Mouse (Mus musculus) adrenal gland, postnatal 25 days (tissue): Measurements from ENCODE around the gene Bsg. TPM values are rescaled to one million over a fixed set of nuclear protein-coding genes. Genes with fewer than 3 reads are reported as not detected.
"Not testable (repeated sequence)": the region's sequence is repeated elsewhere in the genome, so short reads cannot be mapped to it uniquely, and the experiment has no call there.

Source experiments
- DNase-seq: peaks from one replicate; pipeline ENCODE4 v3.0.0; 2021; ENCODE audit warnings: mixed read lengths
- total RNA-seq: library from RNA; stranded (reverse); gene quantifications from 2 replicates; pipeline ENCODE4 v1.2.3, GENCODE M21; 2021

Gene Bsg
- total RNA-seq, 1 experiment from 2014 or later: 522 TPM

DNA sequence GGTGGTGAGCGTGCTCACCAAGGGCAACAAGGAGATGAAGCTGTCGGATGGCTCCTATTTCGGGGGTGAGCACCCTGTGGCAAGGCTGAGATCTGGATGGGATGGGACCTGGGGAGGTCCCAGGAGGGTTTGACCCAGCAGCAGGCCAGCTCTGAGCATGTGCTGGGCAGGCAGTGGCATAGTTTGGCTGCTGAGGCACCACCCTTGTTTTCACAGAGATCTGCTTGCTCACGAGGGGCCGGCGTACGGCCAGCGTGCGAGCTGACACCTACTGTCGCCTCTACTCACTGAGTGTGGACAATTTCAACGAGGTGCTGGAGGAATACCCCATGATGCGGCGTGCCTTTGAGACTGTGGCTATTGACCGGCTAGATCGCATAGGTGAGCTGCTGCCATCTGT lies 29.6 kb downstream of the Bsg start:
- no peak for DNase-seq

DNA sequence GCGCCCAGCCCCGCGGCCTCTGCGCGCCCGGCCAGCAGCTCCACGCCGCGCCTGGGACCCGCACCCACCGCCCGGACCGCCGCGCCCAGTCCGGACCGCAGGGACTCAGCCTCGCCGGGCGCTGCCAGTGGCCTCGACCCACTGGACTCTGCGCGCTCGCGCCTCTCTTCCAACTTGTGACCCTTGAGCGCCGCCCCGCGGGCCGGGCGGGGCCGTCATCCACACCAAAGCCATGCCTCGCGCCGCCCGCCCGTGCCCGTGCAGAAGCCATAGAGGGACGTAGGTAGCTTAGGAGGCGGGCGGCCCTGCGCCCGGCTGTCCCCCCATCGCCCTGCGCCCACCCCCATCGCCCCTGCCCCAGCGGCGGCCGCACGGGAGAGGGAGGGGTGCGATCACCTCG lies 31.1 kb downstream of the Bsg start:
- DNase-seq: peak; percentile 33

DNA sequence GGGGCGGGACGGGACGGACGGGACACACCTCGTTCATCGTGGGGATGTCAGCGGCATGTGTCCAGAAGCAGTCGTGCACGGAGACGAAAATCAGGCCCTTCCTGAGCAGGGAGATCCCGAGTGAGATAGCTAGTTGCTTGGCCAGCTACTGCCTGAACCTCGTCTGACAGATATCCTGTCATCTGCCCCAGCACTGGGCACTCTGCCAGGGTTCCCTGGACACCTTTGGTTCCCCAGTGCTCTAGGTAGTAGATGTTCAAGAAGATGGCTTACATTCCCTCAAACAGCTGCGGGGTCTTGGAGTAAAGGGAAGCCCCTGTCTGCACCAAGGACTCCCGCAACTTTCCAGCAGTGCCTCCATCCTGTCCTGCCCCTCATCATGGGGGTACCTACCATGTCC lies 32.4 kb downstream of the Bsg start:
- peak; percentile 45 for DNase-seq

DNA sequence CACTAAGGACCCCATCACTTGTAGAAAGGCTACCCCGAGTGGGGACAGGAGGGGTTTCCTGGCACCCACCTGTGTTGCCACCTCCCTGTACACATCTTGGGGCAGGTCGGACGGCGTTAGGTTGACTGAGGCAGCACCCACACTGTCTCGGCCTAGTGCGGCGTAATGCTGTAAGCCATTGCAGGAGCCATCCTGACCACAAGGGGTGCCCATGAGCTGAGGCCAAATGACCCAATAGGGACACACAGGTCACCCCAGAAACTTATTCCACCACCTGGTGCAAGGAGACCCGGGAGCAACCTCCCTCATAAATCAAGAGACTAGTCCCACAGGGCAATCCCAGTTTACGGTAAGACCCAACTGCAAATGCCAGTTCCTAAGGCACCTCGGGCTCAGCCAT lies 34.0 kb downstream of the Bsg start:
- DNase-seq: no peak

DNA sequence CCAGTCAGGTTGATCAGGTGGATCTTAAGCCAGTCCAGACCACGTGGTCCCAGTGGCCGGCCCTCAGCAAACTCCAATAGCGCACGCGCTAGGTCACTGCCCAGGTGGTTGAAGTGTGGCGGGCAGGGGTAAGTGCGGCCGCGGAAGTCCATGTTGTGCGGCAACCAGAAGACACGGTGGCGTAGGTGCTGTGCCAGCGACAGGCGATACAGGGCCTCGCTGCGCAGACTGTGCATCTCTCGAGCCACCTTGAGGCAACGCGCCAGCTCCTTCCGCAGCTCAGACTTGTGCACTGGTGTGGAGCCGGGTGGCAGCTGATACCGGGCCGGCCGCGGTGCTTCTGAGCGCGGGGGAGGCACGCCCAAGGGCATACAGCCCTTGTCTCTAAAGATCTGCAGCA lies 34.9 kb downstream of the Bsg start:
- no peak for DNase-seq

DNA sequence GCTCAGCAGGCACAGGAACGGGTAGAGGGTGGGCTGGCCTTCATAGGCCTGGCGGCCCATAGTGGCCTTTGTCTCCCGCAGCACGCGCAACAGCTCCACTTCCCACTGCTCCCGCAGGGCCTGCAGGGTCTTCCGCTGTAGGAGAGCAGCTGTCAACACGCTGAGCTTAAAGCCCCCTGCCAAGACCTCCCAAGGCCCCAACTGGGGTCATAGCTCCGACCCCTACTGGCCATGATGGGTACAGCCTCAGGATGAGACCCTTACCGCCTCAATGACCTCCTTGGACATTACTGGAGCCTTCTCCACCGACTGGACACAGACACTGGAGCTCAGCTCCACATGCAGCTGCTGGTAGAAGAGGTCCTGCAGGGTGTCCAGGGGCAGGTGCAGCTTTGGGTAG lies 36.6 kb downstream of the Bsg start:
- no peak for DNase-seq

DNA sequence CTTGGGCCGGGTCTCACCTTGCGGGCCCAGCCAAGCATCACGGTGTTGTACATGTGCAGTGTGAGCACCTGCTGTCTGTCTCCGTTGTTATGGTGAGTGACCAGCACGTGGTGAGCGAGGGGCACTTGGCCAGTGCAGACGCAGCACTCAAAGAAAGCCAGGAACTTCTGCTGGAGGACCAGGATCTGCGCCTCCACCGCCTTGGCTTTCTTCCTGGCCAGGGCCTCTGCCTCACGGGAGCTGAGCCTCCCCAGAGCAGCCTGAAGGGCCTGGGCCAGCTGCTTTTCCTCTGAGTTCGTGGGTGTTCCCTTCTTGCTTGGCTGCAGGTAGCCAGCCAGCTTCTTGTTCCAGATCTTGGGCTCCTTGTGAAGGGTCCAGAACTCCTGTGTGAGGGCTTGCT lies 38.9 kb downstream of the Bsg start:
- DNase-seq: no peak

DNA sequence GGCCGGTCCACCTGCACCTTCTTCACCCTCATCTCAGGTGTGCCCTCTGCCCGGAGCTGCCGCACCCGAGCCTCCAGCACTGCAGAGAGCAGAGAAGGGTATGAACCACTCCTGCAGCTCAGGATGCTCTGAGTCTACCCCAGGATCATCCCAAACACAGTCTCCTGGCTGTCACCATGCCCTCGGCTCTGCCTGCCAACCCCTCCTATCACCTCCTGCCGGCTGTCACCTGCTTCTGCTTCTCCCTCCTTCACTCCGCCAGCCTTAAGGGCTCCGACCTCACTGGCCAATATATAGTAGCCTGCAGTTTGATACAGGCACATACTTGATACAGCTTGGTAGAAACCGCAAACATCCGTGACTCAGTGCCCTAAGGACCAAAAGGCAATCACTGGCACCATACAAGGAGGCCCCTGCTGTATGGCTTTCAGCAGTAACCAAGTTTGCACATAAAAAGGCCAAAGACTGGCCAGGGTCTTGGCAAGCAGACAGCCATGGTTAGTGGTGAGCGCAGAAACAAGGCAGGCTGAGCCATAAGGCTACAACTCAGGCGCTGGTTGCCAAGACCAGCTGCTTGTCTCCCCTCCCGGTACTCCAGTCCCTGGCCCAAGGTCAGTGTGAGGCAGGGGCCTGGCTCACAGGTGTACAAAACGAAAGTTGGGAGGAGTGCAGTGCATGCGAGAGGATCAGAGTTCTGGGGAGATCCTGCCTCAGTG lies 39.5 kb downstream of the Bsg start:
- no peak for DNase-seq

DNA sequence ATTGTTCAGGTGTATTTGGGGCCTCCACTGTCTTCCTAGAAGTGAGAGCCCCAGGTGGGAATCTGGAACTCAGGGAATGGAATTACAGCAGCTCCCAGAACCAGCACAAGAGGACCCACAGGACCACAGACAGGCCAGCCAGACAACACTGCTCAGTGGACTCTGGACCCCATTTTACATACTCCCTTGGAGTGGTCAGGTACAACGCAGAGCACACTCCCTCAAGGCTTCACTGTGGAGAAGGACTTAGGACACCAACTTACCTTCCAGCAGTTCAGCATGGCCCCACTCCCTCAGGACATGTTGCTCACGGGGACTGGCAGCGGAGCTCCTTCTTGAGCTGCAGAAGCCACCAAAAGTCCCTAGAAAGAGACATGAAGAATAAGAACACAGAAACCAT lies 41.1 kb downstream of the Bsg start:
- no peak for DNase-seq

DNA sequence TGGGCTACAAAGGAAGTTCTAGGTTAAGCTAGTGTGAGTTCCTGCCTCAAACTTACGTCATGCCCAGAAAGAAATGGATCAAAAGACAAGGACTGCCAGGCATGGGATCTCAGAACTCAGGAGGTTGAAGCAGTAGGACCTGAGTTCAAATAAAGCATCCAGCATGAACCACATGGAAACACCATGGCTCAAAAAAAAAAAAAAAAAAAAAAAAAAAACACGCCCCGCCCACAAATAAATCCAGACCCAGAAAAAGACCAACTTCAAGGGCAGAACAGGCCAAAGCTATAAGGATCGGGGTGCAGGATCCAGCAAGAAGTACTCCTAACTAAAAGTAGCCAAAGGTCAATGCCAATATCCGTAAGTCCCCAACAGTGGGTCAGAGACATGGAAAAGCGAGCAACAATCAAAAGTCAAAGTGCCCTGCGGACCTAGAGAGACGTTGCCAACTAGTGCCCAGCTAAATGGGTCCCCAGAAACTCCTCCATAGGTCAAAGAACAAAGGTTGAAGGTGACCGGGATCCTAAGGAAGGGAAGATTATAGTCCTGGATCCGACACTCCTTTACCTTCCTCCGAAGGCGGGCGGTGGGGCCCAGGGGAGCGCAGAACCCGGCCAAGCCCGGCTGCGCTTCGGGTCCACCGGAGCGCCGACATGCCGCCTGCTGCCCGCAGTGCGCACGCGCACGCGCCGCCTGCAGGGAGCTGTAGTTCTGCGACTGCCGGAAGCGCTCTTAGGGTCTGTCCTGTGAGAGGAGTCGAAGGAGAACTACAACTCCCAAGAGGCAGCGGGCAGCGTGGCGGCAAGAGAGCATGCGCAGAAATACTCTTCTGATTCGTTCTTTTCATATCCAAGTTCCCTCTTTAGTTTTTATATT lies 41.8 kb downstream of the Bsg start, which contains the start of gene Polrmt:
Gene Polrmt, minus strand, starts transcription at position 684 of the 876 bp plus-strand sequence.
- DNase-seq: peak; percentile 92

DNA sequence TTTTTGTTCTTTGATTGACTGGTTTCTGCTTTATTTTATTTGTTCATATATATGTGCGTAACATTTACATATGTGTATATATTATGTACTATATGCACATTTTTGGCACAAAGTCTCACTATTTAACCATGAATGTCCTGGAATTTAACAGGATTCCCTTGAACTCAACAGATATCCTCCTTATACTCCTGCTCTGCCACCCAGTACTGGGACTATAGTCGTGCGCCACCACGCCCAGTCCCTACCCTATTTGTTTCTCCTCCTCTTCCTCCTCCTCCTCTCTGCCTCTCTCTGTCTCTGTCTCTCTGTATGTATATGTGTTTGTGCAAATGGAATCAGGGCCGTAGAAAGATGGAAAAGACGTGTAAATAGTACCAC lies 42.5 kb downstream of the Bsg start:
- no peak for DNase-seq

DNA sequence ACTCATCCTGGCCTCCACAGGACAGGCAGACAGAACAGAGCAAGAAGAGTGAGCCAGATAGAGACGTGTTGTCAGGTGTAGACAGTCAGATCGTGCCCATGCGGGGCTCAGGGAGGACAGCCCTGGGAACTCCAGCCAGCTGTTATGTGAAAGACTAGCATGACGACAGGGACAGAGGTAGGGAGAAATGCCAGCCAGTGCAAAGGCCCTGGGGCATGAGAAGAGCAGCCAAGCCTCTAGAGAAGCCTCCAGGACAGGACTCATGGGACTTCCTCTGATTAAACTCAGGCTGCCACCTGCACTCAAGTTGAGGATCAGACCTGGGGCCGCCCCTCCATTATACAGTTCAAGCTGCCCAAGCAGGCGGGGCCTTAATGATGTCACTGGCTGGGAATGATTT lies 44.2 kb downstream of the Bsg start:
- no peak for DNase-seq

DNA sequence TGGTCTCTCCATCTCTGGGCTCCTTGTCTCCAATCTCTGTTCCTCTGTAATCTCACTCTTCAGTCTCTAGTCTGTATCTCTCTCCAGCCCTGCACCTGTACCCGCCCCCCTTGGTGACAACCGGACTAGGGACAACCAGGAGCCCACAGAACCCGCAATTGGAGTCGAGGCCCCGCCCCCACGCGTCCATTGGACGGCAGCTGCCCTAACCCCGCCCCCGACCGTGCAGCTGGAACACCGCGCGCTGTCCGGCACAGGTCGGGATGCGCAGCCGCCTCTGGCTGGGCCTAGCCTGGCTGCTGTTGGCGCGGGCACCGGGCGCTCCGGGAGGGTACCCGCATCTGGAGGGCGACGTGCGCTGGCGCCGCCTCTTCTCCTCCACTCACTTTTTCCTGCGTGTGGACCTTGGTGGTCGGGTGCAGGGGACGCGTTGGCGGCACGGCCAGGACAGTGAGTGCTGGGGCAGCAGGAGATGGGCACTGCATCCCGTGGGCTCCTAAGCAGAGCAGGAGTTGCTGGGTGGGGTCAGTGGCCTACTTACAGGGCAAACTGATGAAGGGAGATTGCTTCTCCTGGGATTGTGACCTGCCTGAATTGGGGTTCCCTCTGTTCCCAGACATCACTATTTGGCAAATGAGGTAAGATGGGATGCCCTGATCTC lies 50.7 kb downstream of the Bsg start, which contains the start of gene Fgf22:
Gene Fgf22, plus strand, starts transcription at position 221 of the 661 bp plus-strand sequence.
- peak; percentile 85 for DNase-seq

DNA sequence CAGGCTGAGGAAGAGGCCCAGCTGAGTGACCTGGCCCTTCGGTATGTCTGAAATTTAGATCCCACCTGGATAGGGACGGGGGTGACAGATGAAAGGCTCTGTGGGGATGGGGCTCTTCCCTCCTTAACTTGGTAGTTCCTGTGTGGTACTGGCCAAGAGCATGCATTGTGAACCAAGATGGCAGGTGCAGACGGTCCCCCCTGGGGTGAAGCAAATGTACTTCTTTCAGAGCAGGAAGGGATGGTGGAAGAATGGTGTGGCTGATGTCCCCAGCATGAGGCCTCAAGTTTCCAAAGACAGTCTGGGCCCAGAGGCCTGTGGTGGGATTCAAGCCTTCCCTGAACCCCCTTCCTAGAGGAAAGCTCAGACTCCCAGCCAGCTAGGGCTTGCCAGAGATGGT lies 51.6 kb downstream of the Bsg start:
- DNase-seq: no peak

DNA sequence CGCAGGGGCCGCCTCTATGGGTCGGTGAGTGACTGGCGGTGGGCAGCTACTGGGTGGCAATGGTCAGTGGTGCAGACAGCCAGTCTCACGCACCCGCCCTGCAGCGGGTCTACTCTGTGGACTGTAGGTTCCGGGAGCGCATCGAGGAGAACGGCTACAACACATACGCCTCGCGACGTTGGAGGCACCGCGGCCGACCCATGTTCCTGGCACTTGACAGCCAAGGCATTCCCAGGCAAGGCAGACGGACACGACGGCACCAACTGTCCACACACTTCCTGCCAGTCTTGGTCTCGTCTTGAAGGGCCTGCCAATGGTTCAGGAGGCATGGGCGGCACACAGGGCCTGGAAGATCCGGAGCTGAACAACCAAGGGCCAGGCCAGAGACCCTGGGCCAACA lies 52.4 kb downstream of the Bsg start:
- DNase-seq: no peak

DNA sequence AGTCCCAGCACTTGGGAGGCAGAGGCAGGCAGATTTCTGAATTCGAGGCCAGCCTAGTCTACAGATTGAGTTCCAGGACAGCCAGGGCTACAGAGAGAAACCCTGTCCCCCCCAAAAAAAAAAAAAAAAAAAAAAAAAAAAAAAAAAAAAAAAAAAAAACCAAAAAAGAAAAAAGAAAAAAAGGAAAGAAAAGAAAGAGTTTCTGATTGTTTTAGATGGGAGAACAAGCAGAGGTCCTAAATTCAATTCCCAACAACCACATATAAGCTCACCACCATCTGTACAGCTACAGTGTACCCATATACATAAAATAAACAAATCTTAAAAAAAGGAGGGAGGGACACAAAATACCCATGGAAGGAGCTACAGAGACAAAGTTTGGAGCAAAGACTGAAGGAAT lies 55.4 kb downstream of the Bsg start:
- DNase-seq: not testable (repeated sequence)

DNA sequence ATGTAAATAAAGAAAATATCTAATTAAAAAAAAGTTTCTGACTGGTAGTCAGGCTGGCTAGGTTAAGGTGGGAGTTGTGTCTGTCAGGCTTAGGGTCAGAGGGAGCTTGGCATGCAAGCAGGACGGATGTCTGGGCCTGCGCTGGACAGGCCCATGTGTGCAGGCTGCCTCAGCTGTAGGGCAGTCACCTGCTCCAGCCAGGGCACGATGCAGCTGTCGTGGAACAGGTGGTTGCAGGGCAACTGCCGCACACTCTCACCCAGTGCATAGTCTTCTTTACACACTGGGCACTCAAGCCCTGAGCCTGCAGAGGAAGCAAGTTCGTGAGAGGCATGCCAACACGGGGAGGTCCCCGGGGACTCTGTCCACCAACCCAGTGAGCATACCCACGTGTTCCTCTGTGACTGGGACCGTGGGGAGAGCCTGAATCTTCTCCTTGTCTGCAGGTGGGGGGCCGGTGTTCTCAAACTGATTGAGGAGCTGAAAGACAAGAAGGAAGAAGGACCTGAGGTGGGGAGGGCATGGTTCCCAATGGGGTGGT lies 56.4 kb downstream of the Bsg start:
- no peak for DNase-seq

Other genes starting within 250 kb of the Bsg start
- not detected in 2 replicates for gene Vmn2r83, start 235.8 kb upstream of the Bsg start, total RNA-seq
- 28.3 and 32.1 TPM in 2 replicates for gene Plpp2, start 170.7 kb upstream of the Bsg start, total RNA-seq
- 33.6 and 46.1 TPM in 2 replicates for gene Mier2, start 149.3 kb upstream of the Bsg start, total RNA-seq
- gene Theg, start 117.2 kb upstream of the Bsg start, total RNA-seq: not detected in 2 replicates
- 0.09 TPM in 1 of 2 replicates, not detected in the other for gene C2cd4c, start 90.5 kb upstream of the Bsg start, total RNA-seq
- 3.5 and 4.4 TPM in 2 replicates for gene Shc2, start 66.6 kb upstream of the Bsg start, total RNA-seq
- gene Odf3l2, start 58.8 kb upstream of the Bsg start, total RNA-seq: not detected in 2 replicates
- not detected in 2 replicates for gene Madcam1, start 39.9 kb upstream of the Bsg start, total RNA-seq
- 35.0 and 36.5 TPM in 2 replicates for gene Tpgs1, start 35.1 kb upstream of the Bsg start, total RNA-seq
- 78.6 and 89.8 TPM in 2 replicates for gene Cdc34, start 22.3 kb upstream of the Bsg start, total RNA-seq
- 1.2 and 1.6 TPM in 2 replicates for gene Gzmm, start 15.5 kb upstream of the Bsg start, total RNA-seq
- 5.4 and 7.7 TPM in 2 replicates for gene Hcn2, start 12.1 kb downstream of the Bsg start, total RNA-seq
- 70.4 and 74.1 TPM in 2 replicates for gene Polrmt, start 42.1 kb downstream of the Bsg start, total RNA-seq
- gene Fgf22, start 50.6 kb downstream of the Bsg start, total RNA-seq: not detected in 2 replicates
- 59.5 and 63.8 TPM in 2 replicates for gene Rnf126, start 62.5 kb downstream of the Bsg start, total RNA-seq
- 8.5 and 10.6 TPM in 2 replicates for gene Fstl3, start 72.8 kb downstream of the Bsg start, total RNA-seq
- not detected in 2 replicates for gene Prss57, start 86.5 kb downstream of the Bsg start, total RNA-seq
- 57.1 and 99.3 TPM in 2 replicates for gene Palm, start 89.1 kb downstream of the Bsg start, total RNA-seq
- gene Misp, start 116.5 kb downstream of the Bsg start, total RNA-seq: 0.64 and 1.00 TPM in 2 replicates
- 224 and 249 TPM in 2 replicates for gene Ptbp1, start 149.9 kb downstream of the Bsg start, total RNA-seq
- not detected in 2 replicates for gene Prtn3, start 170.0 kb downstream of the Bsg start, total RNA-seq
- gene Plppr3, start 170.1 kb downstream of the Bsg start, total RNA-seq: 0.49 and 1.2 TPM in 2 replicates
- gene Elane, start 181.8 kb downstream of the Bsg start, total RNA-seq: not detected in 2 replicates
- gene Cfd, start 186.4 kb downstream of the Bsg start, total RNA-seq: 420 and 469 TPM in 2 replicates
- gene Med16, start 204.4 kb downstream of the Bsg start, total RNA-seq: 36.0 and 49.2 TPM in 2 replicates
- gene Gm26602, start 206.4 kb downstream of the Bsg start, total RNA-seq: not detected in 2 replicates
- gene Kiss1r, start 212.5 kb downstream of the Bsg start, total RNA-seq: 1.1 and 2.3 TPM in 2 replicates
- 85.5 and 98.9 TPM in 2 replicates for gene R3hdm4, start 216.7 kb downstream of the Bsg start, total RNA-seq
- 5.2 and 5.8 TPM in 2 replicates for gene Arid3a, start 222.6 kb downstream of the Bsg start, total RNA-seq